Mouse (Mus musculus) gastrocnemius, adult 18-20 months (tissue): ENCODE data around the gene Kcng1. TPM values are rescaled to one million over a fixed set of nuclear protein-coding genes. Genes with fewer than 3 reads are reported as not detected.
A peak's percentile ranks its signal among the peaks of the same experiment; 100 is the strongest.

Source experiments
- DNase-seq: peaks from one replicate; pipeline ENCODE4 v3.0.0; 2021; ENCODE audit warnings: low spot score
- long read RNA-seq, 2 experiments: library from polyadenylated mRNA; stranded (forward); transcript quantifications; one replicate each; pipeline ENCODE4 v2.0.0; 2021
- total RNA-seq, 2 experiments: library from RNA; stranded (reverse); gene quantifications; 2 replicates each; pipeline ENCODE4 v1.2.3; 2021

The Kcng1 gene
- total RNA-seq, result under 1 TPM in 1 of 2 experiments, not detected in 1; 0.09 TPM
- long read RNA-seq, experiment 1, result 0 reads
- long read RNA-seq, experiment 2, result 0 reads

DNA sequence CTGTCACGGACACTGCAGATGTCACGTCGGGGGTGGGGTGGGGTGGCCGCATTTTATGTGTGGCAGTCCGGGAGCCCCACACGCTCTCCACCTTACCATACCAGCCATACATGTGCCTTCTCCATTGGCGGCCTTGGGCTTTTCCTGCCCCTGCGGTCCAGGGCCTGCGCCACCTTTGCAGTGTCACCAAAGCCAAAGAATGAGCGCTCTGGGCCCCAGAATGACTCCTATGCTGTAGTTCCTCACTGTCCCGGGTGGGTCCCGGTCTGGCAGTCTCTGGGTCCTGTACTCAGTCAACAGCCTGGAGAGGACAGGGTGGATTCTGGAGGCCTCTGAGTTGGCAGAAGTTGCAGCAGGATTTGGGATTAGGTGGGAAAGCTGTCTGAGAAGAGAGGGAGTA, at the start of gene Kcng1:
Gene Kcng1, minus strand, starts transcription at position 155 of the 400 bp plus-strand sequence.
- no peak for DNase-seq

DNA sequence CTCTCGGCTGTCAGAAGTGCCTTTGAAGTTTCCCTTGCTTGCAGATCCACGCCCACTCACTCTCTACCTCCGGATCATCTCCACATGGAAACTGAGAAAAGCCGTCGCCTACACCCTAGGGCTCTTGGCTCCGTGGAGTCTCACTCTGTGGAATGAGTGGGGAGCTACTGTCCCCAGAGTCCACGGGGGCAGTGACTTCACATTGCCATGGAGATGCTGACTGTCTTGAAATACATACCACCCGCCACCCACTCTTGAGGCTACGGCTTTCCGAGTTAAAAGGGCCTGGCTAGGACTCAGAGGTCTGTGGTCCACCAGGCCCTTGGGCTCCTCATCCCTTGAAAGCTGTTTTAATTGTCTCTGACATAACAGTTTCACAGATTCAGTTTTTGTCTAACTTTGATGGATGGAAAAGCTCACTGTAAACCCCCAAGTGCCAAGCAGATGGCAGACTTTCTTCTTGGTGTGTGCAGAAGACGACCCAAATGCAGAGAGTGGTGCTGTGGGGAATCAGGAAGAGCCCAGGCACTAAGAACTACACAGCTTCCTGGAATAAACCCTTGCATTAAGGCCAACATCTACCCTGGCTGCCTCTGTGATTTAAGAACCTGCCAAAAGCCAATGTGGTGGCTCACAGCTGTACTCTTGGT, 49.0 kb upstream of the Kcng1 start:
- no peak for DNase-seq

DNA sequence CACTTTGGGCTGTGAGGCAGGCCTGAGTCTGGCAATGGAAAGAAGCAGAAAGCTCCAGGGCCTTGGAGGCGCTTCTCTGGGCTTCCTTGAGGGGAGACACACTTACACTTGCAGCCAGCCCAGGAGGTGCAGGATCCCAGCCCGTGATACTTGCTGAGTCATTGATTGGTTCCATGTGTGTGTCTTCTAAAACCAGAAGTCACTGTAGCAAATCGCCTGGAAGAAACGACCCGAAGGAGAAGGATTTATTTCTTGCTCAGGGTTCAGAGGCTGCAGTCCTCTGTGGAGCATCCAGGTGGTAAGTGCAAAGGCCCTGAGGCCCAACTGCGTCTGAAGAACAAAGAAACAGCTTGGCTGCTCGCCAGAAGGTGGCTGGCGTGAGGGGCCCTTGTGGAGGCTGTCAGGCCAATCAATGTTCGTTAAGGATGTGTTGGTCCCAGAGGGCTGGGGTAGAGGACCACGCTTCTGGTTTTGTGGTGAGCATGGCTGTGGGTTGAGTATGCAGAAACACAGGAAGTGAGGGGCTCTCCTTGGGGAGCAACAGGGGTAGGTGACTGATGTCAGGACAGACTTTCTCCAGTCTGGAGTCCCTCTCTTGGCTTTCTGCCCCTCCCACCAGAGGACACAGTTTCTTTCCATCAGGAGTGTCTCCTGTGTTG, 40.3 kb upstream of the Kcng1 start:
- DNase-seq, result peak; percentile 8

DNA sequence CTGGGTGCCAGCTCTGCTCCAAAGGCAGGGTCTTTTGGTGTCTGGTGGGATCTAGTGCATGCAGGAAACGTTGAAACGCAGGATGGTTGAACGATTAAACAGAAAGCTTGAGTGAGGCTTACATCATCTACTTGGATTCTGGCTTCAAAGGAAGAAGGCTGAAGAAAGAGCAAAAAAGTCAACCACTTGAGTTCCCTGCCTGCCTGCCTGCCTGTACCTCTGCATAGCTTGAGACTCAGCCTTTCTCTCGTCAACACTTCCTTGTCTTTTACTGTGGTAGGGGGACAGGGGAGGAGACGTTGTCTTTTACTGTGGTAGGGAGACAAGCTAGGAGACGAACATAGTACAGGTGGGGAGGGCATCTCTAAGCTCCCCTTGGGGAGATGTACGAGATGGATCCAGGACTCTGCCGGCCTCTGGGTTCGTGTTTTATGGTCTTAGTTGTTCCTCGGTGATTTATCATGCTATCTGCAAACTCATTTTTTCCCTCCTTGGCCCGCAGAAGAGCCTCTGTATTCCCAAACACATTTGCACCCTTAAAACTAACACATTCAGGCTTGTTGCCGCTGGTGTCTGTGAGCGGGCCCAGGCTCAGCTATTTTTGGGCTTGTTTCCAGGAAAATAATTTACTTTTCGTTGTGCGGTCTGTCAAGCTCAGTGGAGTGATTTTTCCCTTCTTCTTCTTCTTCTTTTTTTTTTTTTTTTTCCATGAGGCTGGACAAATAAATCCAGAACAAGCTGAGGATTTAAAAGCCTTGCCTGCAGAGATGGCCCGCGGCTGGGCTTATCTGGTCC, 39.0 kb upstream of the Kcng1 start:
- DNase-seq, result no peak

DNA sequence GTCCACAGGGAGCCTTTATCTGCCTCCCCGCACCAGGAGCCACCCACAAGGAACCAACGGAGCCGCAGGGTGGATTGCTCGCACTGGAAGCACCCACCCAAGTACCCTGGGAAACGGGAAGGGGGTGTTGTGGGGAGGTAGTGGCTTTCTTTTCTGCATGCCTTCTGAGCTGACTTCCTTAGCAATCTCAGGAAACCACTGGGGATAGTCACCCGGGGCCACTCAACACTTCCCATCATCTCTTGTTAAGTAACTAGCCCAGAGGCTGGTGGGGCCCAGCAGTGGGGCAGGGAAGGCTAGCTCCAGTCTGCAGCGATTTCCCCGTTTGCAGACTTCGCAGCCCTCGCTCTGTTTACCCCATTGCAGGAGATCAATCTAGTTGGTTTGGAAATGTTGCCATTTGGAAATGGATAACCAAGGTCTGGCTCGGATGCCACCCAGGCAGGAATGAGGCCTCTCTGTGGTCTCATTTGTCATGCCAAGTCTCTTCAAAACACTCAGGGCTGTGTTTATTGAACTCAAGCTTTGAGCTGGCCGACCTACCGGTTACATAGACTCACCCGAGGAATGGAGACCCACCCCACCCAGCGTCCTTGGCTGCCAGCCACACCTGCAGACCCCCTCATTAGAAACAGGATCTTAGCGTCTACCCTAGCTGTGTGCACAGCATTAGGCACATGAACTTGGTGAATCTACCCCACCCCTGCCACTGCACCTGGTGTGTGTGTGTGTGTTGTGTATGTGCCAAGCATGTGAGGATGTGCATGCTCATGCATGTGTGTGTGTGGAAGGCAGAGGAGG, 33.3 kb upstream of the Kcng1 start:
- DNase-seq, result no peak

DNA sequence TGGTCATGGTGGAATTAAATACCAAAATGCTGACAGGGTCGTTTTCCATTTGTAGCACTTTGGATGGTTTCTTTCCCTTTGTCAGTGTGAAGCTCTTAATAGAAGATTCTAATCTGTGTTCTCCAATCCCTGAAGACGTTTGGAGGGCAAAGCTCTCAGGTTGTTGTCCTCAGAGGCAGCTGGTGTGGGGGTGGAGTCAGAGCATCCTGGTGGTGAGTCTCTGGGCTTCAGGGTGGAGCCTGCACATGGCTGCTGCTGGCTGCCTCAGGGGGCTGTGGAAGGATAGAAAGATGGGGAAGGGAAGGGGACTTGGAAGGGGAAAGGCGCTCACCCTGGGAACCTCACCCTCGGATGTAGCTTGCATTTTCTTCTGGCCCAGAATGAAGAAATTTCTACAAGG, 31.0 kb upstream of the Kcng1 start:
- no peak for DNase-seq

DNA sequence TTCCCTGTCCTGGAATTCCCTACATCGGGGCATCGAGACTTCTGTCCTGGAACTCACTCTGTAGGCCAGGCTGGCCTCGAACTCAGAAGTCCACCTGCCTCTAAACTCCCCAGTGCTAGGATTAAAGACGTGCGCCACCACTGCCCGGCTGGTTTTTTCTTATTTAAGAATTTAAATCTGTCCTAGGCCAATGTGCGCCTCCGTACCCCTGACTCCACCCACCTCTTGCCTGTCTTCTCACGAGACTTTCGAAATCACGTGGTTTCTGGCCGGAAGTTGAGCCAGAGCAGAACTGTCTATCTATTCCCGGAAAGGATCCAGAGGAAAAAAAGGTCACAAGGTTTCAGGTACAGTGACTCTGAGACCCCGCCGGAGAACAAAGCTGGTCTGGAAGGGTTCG, 29.5 kb upstream of the Kcng1 start:
- DNase-seq, result no peak

DNA sequence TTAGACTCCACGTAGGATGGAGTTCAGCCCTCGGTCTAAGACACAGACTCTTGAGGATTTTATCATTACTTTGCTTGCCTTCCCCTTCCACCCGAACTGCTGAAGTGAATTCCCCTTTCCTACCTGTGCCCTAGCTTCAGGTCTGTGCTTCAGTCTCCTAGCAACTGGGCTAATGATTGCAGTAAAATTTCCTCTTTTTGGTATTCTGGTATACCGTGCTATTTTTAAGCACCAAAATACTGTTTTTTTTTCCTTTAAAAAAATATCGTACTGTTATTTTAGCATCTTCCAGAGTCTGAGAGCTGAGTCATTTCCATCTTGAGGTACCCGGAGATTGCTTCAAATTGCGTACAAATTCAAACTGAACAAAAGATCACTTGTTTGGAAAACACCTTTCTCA, 27.4 kb upstream of the Kcng1 start:
- no peak for DNase-seq

DNA sequence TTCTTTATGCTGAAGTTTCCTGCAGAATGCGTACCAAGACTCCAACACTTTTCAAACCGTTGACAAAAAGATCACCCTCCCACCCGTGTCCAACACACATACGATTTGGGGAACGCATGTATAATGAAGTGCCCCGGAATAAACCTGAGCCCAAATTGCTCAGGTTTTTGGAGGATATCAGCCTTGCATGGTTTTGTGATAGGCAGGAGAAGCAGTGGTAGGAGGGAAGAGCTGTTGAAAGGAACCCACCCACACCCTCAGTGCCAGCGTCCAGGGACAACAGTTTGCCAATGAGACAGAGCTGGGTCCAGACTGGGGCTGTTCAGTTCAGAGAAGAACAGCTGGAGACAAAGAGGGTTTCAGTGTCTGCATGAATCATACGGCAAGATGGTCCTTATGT, 18.1 kb upstream of the Kcng1 start:
- no peak for DNase-seq

DNA sequence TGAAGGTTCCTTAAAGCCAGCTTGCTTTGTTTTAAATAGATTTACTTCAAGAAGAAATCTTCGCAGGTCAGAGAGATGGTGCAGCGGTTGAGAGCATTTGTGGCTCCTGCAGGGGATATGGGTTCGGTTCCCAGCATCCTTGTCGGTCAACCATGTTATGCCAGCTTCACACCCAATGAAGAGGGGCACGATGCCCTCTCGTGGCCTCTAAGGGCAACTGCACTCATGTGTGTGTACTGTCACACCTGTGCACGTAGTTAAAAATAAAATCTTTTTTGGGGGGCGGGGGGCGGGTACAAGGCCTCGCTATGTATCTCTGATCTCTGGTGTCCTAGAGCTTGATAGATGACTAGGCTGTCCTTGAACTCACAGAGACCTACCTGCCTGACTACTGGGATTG, 15.0 kb upstream of the Kcng1 start:
- no peak for DNase-seq

DNA sequence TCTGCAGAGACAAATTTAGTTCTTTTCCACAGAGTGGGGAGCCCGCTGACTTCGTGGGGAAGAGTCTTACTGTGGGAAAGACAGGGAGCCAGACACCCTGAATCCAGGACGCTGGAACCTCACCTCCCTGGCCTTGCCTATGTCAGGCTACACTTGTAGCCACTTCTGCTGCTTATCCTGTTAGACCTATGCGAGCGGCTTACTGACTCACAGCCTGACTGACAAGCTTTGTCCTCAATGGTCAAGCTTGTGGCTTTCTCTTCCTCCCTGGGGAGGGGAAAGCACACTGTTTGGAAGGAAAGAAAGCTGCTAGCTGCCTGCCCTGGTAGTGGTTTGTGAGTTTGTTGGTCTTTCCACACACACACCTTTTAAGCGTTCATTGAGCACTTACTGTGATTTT, 11.0 kb upstream of the Kcng1 start:
- no peak for DNase-seq

DNA sequence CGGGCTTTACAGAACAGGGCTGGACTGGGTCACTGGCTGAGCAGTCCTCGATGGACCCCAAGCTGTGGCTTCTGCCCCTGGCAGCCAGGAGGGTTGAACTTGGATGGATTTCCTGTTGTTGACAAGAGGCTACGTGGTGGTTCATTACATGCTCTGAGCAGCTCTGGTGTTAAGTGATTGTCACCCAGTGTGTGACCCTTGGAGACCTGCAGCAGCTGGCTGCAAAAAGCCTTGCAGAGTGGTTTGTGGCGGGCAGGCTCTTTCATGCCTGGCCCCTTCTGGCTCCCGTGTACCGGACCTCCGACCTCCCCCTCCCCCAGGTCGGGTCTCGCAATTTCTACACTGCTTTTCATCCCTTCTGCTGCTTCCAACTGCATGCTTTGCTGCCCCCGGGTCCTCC, 10.5 kb upstream of the Kcng1 start:
- DNase-seq, result no peak

DNA sequence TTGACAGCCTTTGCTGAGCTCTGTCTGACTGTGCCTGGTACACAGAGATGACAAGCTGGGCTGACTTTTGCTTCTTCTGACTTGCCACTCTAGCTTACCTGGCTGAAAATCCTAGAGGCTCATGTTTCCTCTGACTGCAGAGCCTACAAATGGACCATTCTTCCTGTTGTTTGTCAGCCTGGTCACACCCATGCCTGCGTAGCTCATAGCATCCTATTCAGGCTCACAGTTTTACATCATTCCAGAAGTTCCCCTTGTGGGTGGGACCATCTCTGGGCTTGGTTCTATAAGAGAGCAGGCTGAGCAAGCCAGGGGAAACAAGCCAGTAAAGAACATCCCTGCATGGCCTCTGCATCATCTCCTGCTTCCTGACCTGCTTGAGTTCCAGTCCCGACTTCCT, 8.3 kb upstream of the Kcng1 start:
- DNase-seq, result no peak

DNA sequence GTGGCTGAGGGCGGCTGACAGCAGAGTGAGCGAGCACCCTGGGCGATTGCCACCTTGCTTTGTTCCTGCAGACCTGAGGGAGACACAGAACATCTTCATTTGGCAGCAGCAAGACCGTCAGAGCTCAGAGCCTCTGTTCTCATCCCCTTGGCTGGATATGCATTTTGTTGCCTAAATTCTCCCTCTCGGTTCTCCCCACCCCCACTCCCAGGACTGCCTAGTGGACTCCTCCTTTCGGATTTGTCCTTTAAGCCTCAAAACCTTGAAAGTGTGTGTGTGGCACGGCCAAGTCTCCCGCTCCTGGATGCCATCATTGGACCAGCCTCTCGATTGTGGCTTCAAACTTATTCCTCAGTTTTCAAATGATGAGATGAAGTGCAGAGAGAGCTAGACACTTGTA, 7.5 kb upstream of the Kcng1 start:
- DNase-seq, result no peak

DNA sequence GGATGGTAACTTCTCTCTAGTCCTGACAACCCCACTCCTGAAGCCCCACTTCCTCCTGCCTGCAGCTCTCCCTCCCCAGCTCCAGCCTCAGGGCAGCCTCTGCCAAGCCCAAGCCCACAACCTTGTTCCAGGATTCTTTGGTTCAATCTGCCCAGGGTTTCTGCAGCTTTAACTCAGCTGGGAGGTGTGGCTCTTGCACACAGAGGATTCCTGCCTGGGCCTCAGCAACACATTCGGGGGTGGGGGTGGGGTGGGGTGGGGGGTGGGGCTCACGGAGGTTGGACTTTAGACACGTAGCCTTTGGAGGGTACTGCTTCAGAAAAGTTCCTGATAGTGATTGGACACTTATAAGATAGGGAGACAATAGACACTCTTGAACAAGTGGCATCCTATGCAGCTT, 5.5 kb upstream of the Kcng1 start:
- no peak for DNase-seq

DNA sequence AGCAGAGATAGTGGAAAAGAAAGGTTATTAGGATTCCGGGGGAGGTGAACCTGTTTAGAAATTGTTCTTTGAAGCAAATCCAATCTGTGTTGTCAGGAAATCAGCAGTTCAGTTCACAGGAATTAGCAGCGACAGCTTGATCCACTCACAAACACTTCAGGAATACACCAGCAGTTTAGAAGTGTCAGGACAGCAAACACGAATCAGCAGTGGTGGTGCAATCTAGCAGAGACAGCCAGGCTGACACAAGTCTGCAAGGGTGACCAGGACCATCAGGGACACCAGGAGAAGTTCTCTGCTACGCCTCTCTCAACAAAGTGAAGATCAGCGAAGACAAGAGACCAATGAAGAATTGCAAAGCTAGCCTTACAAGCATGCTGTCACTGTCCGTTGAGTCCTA, 3.6 kb upstream of the Kcng1 start:
- DNase-seq, result no peak

DNA sequence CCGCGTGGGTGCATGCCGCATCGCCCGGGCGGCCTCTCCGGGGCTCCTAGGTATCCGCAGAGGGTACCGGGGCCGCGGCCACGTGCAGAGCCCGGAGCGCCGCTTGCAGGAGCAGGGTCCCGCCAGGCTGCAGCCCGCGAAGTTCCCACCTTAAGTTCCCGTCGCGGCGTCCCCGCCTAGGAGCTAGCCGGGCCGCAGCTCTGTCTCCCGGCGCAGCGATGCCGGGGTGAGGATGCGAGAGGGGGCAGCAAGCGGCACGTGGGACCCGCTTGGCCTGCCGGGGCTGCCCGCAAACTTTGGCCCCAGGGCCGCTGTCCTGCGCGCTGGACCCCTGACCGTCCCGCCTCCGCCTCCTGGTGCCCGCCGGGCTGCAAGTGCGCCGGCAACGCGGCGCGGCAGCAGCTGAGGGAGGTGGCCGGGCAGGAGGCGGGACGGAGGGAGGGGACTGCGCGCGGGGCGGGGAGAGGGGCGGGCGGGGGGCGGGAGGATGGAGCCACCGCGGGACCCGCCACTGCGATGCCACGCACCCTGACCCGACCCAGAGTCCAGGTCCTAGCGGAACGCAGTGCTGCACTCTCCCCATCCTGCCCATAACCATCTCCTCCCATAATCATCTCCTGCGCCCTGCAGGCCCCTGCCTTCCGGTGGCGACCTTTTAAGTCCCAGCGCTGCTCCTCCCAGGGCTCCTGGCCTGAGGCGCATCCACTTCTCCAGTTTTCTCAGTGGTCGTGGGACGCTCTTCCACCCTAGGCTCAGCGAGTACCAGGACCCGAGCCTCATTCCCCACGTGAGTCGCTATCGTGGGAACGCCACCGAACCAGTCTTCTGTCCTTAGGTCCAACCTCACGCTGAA, 581 bp downstream of the Kcng1 start:
- DNase-seq, result no peak

DNA sequence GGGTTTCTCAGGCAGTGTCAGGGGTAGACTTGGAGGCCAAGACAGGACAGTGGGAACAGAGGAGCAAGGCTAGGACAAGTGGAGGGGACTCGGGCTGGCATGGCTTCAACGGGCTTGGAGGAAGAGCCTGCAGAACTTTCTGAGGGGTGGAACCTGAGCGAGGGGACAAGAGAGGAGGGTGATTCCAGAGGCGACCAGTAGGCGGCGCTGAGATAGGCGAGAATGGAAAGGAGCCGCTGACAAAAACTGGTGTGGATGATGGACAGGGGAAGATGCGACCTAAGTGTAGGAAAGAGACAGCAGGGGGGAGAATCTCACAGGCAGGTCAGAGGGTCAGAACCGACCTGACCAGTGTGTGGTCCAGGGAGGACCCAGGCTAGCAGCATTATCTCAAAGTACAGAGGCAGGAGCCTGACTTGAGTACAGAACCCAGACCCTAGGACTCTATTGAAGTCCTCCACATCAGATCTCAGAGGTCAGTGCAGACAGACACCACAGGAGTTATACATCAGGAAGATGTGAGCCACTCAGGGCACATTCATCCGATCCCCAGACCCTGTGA, 7.1 kb downstream of the Kcng1 start:
- DNase-seq, result peak; percentile 52

DNA sequence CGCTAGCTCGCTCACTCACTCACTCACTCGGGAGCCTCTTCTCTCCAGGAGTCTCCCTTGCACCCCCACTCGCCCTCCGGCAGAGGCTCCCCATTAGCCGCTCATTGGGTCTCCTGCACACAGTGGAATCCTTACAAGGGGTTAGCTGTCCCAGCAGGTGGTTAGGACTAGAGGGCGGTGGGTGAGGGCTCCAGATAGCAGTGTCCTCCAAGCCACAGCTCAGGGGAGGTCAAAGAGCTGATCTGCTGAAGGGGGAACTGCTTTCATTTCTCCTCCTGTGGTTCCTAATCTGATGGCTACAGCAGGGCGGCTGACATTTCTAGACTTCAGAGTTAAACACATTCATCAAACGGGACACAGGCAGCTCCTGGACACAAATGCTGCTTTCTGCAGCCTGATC, 8.1 kb downstream of the Kcng1 start:
- DNase-seq, result no peak

DNA sequence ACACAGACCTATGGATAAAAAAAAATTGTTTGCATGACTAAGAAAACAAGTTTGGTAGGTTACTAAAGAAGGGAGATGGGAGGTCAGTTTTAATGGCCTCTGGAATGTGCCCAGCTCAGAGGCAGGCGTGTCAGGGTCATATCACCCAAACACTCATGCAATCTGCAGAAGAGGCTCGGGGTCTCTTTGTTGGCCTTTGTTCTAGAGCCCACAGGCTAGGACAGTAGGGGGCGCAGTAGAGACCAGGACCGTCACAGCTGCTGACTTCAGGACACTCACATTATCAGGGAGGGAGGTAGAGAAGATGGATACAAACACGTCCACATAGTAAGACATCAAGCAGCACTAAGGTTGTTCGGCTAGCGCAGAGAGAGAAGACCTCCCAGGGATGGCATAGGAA, 13.5 kb downstream of the Kcng1 start:
- DNase-seq, result no peak

DNA sequence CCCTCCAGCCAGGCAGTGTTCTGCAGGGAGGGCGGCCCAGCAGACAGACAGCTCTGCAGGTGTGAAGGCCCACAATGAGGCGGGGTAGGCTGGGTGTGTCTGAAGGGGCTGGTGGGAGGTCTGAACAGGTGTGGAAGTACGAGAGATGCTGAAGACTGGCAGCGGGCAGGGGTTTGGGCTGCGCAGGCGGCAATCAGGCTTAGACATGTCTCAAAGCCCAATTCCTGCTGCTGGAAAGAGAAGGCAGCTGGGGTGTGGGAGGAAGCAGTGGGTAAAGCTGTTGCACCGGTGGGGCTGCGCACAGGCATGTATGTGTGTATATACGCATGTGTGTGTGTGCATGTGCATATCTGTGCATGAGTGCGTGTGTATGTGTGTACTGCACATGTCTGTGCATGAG, 20.6 kb downstream of the Kcng1 start:
- no peak for DNase-seq
